Mouse (Mus musculus) layer of hippocampus, postnatal 25 days (tissue): ENCODE measurements at regions not wholly inside any gene's neighbourhood (a gene's known extent, or its start where the extent isn't known, plus 50 kb on each side); places are given as distances from the start of the nearest gene placed in this dataset.

Experiments
- DNase-seq, 2 experiments: peaks; one replicate each; pipeline ENCODE4 v3.0.0; 2022; ENCODE audit warnings: mixed read lengths in 2 of 2, low spot score in 1 of 2; ENCODE audit errors: extremely low spot score in 1 of 2

GRCm38 (mm10) chr13:54847764-54848183 lies 58.6 kb downstream of the Tspan17 start:
- DNase-seq = no peak

GRCm38 (mm10) chr13:54851131-54851530 lies 62.0 kb downstream of the Tspan17 start:
- DNase-seq = no peak

GRCm38 (mm10) chr13:54855333-54856238 lies 66.4 kb downstream of the Tspan17 start:
- DNase-seq = no peak

- DNase-seq = no peak
Measured at GRCm38 (mm10) chr13:54862931-54863330, 73.8 kb downstream of the Tspan17 start.

GRCm38 (mm10) chr13:54864048-54864447 lies 74.9 kb downstream of the Tspan17 start:
- no peak for DNase-seq

- no peak for DNase-seq
Measured at GRCm38 (mm10) chr13:54872004-54872403, 77.2 kb upstream of the Unc5a start.

- DNase-seq = no peak
Measured at GRCm38 (mm10) chr13:54873882-54874281, 75.3 kb upstream of the Unc5a start.

GRCm38 (mm10) chr13:54874291-54875200 lies 74.7 kb upstream of the Unc5a start:
- DNase-seq = no peak

GRCm38 (mm10) chr13:54876556-54876955 lies 72.7 kb upstream of the Unc5a start:
- DNase-seq = no peak

DNA sequence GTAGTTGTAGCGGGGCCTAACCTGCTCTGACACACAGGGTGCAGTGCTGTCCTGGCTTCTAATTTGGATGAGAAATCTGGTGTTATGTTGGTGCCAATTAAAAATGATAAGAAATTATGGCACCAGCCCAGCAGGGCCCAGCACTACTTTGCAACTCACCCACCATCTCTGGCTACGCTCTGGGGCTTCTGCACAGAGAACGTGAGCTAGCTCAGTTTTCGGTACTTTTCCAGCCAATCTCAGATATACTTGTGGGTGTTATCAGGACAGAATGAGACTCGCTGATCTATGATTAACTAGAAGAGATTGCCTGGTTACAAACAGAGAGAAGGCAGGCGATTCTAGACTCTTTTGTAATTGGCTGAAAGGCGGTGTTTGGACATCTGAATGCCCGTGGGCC lies 71.6 kb upstream of the Unc5a start:
- no peak for DNase-seq

GRCm38 (mm10) chr13:54879325-54879724 lies 69.9 kb upstream of the Unc5a start:
- DNase-seq = peak in 1 of 2 experiments; percentile 55

DNA sequence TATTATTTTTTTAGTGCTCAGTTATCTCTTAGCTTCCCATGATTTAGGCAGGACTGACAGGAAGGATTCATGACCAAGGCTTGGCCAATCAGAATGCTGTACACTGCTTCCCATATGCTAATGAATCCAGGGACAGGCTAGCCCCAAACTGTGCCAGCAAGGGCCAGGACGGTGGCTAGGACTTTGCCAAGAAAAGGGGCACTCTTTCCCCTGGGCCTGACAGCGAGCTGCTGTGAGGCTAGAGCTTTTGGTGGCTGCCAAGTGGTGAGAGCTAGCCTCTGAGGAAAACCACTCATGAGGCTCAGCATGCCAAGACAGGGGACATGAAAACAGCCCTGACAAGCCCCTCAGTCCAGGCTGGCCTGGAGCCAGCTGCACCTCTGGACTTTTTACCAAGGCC lies 69.0 kb upstream of the Unc5a start:
- no peak for DNase-seq

- DNase-seq = no peak
Measured at GRCm38 (mm10) chr13:54882781-54883180, 66.4 kb upstream of the Unc5a start.

- no peak for DNase-seq
Measured at GRCm38 (mm10) chr13:54883748-54884708, 65.2 kb upstream of the Unc5a start.

GRCm38 (mm10) chr13:54884709-54885460 lies 64.3 kb upstream of the Unc5a start:
- no peak for DNase-seq

GRCm38 (mm10) chr13:54887366-54887921 lies 61.8 kb upstream of the Unc5a start:
- DNase-seq = peak in 1 of 2 experiments; percentile 35

DNA sequence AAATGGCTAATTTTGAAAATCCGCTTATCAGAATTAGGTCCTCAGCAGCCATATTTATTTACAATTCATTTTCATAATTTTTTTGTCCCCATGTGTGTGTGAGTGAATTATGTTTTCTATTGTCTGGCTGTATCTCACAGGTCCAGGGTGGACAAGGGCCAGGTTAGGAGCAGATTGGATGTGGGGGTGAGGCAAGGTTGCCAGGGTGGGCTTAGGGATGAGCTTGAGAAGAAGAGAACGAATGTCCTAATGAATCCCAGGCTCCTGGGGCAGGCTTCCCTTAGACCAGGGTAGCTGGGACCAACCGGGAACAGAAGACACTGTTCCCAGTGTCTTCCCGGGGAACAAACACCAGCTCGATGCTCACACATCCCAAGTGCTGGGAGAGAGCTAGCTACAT lies 61.2 kb upstream of the Unc5a start:
- no peak for DNase-seq

DNA sequence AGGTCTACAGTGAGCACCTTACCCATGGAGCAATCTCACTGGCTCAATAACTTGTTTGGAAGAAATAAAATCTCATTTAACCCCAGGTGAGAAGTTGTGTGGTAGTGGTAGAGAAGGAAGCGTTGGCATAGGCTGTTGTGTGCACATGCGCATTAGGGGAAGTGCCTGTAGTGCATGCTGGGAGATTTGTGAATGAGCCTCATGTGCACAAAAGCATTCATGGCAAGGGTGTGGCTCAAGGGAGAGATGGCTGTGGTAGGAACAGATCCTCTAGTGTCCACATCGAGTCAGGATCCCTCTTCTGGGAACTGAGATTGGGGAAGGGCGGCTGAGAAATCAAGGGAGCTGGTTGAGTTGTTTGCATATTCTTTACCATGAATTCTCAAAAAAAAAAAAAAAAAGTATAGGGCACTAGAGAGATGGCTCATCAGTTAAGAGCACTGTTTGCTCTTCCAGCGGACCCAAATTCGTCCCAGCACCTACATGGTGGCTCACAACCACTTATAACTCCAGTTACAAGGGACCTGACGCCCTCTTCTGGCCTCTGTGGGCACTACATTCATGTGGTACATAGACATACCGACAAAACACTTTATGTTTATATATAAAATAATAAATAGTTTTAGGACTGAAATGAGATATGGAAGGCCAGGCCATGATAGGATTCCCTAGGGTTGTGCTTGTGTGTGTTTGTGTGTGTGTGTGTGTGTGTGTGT lies 59.4 kb upstream of the Unc5a start:
- no peak for DNase-seq
